Mouse (Mus musculus): ENCODE data around the gene Tram2. TPM values are rescaled to one million over a fixed set of nuclear protein-coding genes. Genes with fewer than 3 reads are reported as not detected.

Gene Tram2
- polyA plus RNA-seq, 1 experiment from 2014 or later = 6.5 TPM

DNA sequence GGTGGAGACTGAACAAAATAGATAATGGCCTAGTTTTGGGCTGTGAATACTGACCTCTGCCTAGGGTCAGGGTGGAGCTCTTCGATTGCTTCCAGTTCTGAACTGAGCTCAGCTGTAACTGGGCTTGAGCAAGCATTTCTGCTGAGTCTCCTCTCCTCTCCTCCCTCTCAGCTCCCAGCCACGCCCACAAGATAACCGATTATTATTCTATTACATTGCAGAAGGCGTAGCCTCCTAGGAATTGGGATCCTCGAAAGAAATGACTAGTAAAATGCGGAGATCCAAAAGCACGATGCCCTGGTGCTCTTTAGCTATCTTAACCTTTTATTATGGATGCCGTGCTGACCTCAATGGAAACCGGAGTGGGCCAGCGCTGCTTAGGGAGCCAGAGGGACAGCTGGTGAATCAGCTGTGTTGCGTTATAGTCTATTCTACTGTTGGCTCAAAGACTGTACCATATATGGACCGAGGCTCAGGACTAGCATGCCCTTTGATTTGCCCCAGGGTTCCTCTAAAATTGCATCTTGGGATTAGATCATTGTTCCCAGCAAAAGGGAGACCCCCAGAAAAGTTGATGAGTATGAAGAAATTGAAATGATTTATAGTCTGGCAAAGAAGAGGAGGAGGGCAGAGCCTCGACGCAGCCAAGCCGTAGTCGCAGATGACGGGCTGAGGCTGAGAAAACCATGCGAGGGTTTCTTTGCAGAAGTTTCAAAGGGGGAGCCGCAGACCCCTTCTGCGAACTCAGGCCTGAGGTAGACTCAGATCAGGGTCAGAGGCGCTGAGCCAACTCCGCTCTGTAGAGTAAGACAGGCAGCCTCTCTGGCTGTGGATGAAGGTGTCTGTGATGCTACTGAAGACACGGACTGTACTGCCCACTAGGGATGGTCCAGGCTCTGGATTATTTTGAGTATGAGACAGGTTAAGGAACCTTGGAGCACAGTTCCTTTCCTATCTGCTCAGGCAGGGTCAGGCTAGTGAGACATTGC lies 18.3 kb upstream of the Tram2 start:
- DNase-seq = no peak
- no peaks in the 10 kb centered on the region for H3K36me3 ChIP-seq (replicated peaks; ENCODE audit: insufficient read depth, low read length)
- TF ChIP-seq CTCF (IDR thresholded peaks at IDR 0.05; ENCODE audit: low read depth) = no peak
- TF ChIP-seq EP300 (IDR thresholded peaks at IDR 0.05; ENCODE audit: low read depth) = no peak
- no peak overlapping the region for H3K4me3 ChIP-seq (ENCODE audit: low read depth, low read length)
- peaks cover 6% of the 10 kb centered on the region for H3K4me1 ChIP-seq (ENCODE audit: insufficient read depth)
- H3K9ac ChIP-seq (replicated peaks) = no peak overlapping the region
- no peak for ATAC-seq
- no peaks in the 10 kb centered on the region for H3K9me3 ChIP-seq (ENCODE audit: low read length)
- WGBS (ENCODE audit: insufficient replicate concordance) = 82% methylated on average over 23 of the region's 23 CpGs
- H3K27ac ChIP-seq (ENCODE audit: low read depth) = no peak overlapping the region
- H3K4me2 ChIP-seq (ENCODE audit: low read depth, low read length) = no peak overlapping the region
- H3K27me3 ChIP-seq (ENCODE audit: insufficient read depth, low read length) = no peaks in the 10 kb centered on the region

DNA sequence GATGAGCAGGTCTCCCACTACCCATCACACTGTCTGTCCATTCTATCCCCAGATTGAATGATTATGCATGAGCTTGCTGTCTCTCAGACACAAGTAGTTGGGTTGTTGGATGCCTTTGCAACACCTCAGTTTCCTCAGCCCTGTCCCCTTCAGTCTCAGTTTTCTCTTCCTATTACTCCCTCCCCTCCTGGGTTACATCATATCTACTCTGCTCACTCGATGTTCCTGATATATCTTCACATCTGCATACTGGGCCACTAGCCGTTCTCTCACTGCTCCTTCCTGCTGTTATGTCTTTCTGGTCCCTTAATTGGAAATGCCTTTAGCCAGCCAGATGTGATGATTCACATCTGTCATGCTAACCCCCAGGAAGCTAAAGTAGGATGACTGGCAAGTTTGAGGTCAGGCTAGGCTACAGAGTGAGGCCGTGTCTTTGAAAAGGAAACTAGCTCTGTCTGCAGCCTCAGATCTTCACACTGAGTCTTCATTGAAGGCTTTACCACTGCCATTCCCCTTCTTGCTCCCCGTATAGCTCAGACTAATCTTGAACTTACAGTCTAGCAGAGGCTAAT lies 15.7 kb upstream of the Tram2 start:
- Histone ChIP-seq H3K27me3 (ENCODE audit: insufficient read depth, low read length) (no peaks in the 10 kb centered on the region), H3K4me1 (ENCODE audit: insufficient read depth) (no peaks in the 10 kb centered on the region; the same call in 1 of the 2 replicates), H3K27ac (ENCODE audit: low read depth) (no peak overlapping the region), H3K9me3 (ENCODE audit: low read length) (no peaks in the 10 kb centered on the region), H3K4me3 (ENCODE audit: low read depth, low read length) (no peak overlapping the region), H3K9ac (replicated peaks) (no peak overlapping the region), H3K36me3 (replicated peaks; ENCODE audit: insufficient read depth, low read length) (no peaks in the 10 kb centered on the region), H3K4me2 (ENCODE audit: low read depth, low read length) (no peak overlapping the region; the same call in 1 of the 2 replicates)
- WGBS (ENCODE audit: insufficient replicate concordance) = 29% methylated on average over 4 of the region's 4 CpGs
- TF ChIP-seq EP300 (IDR thresholded peaks at IDR 0.05; ENCODE audit: low read depth) = no peak
- TF ChIP-seq CTCF (IDR thresholded peaks at IDR 0.05; ENCODE audit: low read depth) = no peak
- DNase-seq = no peak
- no peak for ATAC-seq

DNA sequence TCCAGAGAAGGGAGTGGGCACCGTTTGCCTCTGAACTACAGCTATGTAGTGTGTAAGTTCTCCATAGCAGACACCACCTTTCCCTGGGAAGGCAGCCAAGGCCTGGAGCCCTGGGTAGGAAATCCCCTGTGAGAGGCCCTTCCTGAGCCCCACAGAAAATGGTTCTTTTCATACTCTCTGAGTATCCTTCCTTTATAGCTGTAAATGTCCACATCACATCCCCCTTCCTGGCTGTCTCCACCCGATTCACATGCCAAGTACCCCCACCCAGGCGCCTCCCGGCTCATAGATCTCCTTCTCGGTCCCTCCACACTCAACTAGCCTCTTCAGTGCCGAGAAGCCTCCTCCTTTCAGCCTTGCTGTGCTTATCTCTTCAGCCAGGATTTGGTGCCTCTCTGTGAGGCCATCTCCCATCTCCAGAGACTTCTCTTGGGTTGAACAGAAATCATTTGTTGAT lies 10.7 kb upstream of the Tram2 start:
- ATAC-seq = no peak
- Histone ChIP-seq H3K4me3 (ENCODE audit: low read depth, low read length) (no peak overlapping the region), H3K4me1 (ENCODE audit: insufficient read depth) (no peaks in the 10 kb centered on the region; the same call in 1 of the 2 replicates), H3K9ac (replicated peaks) (no peak overlapping the region), H3K9me3 (ENCODE audit: low read length) (no peaks in the 10 kb centered on the region), H3K27ac (ENCODE audit: low read depth) (no peak overlapping the region), H3K36me3 (replicated peaks; ENCODE audit: insufficient read depth, low read length) (no peaks in the 10 kb centered on the region), H3K4me2 (ENCODE audit: low read depth, low read length) (no peak overlapping the region), H3K27me3 (ENCODE audit: insufficient read depth, low read length) (no peaks in the 10 kb centered on the region)
- 35% methylated on average over 6 of the region's 6 CpGs for WGBS (ENCODE audit: insufficient replicate concordance)
- TF ChIP-seq CTCF (IDR thresholded peaks at IDR 0.05; ENCODE audit: low read depth) (no peak), EP300 (IDR thresholded peaks at IDR 0.05; ENCODE audit: low read depth) (no peak)
- no peak for DNase-seq

DNA sequence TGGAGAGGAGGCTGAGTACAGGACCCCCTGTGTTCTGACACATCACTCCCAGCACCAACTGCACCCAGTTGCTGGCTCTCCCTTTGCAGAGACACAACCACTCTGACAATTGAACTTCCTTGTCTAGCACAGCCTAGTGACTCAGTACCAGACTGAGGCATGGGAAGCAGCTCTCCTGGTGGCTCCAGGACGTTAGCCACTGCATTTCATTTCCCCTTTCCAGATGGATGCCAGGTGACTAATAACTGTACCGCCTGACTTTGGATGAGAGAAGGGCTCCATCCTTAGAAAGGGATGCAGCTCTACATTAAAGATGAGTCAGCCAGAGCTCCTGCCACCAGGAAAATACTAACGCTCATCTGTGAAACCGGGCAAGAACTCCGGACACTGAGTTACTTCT lies 7.3 kb upstream of the Tram2 start:
- Histone ChIP-seq H3K27ac (ENCODE audit: low read depth) (no peak overlapping the region), H3K27me3 (ENCODE audit: insufficient read depth, low read length) (no peaks in the 10 kb centered on the region), H3K9ac (replicated peaks) (no peak overlapping the region), H3K4me2 (ENCODE audit: low read depth, low read length) (no peak overlapping the region), H3K9me3 (ENCODE audit: low read length) (no peaks in the 10 kb centered on the region), H3K36me3 (replicated peaks; ENCODE audit: insufficient read depth, low read length) (no peaks in the 10 kb centered on the region), H3K4me1 (ENCODE audit: insufficient read depth) (no peaks in the 10 kb centered on the region; the same call in 1 of the 2 replicates), H3K4me3 (ENCODE audit: low read depth, low read length) (no peak overlapping the region)
- WGBS (ENCODE audit: insufficient replicate concordance) = 65% methylated on average over 5 of the region's 5 CpGs
- TF ChIP-seq CTCF (IDR thresholded peaks at IDR 0.05; ENCODE audit: low read depth) (no peak), EP300 (IDR thresholded peaks at IDR 0.05; ENCODE audit: low read depth) (no peak)
- ATAC-seq (no peak), DNase-seq (no peak)

DNA sequence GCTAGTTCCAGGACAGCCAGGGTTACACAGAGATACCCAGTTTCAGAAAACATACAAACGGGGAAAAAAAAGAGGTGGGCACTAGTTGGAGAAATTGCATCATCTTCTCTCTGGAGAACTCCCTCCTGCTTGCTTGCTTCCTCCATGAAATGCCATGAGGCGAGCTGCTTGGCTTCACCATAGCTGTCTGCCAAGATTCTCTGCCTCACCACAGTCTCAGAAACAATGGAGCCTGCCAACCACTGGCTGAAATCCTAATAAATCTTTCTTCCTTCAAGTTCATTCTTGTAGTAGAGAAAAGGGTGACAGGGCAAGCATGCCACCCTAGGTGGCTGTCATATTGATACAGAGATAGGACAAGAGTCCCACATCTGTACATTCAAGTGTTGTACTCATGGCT lies 5.6 kb upstream of the Tram2 start:
- Histone ChIP-seq H3K27ac (ENCODE audit: low read depth) (no peak overlapping the region), H3K4me1 (ENCODE audit: insufficient read depth) (no peaks in the 10 kb centered on the region), H3K4me2 (ENCODE audit: low read depth, low read length) (no peak overlapping the region), H3K9ac (replicated peaks) (no peak overlapping the region), H3K9me3 (ENCODE audit: low read length) (no peaks in the 10 kb centered on the region), H3K27me3 (ENCODE audit: insufficient read depth, low read length) (no peaks in the 10 kb centered on the region), H3K36me3 (replicated peaks; ENCODE audit: insufficient read depth, low read length) (no peaks in the 10 kb centered on the region), H3K4me3 (ENCODE audit: low read depth, low read length) (no peak overlapping the region)
- 55% methylated on average over 2 of the region's 2 CpGs for WGBS (ENCODE audit: insufficient replicate concordance)
- DNase-seq (no peak), ATAC-seq (no peak)
- TF ChIP-seq EP300 (IDR thresholded peaks at IDR 0.05; ENCODE audit: low read depth) (no peak), CTCF (IDR thresholded peaks at IDR 0.05; ENCODE audit: low read depth) (no peak)

DNA sequence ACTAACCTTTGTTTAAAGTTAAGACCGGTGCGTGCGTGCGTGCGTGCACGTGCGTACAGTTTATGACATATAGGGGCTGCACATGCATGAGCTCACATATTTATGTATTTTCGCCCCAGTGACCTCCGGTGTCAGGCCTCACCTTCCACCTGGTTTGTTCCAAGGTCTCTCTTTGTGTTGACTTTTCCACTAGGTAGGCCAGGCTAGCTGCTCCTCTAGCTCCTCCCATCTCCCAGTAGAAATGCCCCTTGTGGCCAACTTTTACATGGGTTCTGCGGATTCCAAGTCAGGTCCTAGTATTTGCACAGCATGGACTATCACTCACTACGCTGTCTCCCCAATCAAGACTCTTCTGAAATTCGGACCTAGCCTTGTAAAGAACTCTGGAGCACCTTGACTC lies 1.3 kb upstream of the Tram2 start:
- H3K27me3 ChIP-seq (ENCODE audit: insufficient read depth, low read length) = no peaks in the 10 kb centered on the region
- DNase-seq (no peak), ATAC-seq (no peak)
- H3K27ac ChIP-seq (ENCODE audit: low read depth) = no peak overlapping the region
- no peak overlapping the region for H3K9ac ChIP-seq (replicated peaks)
- 0 out of 2 replicates have a peak, but pooled peaks have one; percentile 25 for TF ChIP-seq CTCF (IDR thresholded peaks at IDR 0.05; ENCODE audit: low read depth)
- TF ChIP-seq EP300 (IDR thresholded peaks at IDR 0.05; ENCODE audit: low read depth) = no peak
- 0 out of 2 replicates have a peak, but pooled peaks cover 2% of the 10 kb centered on the region for H3K36me3 ChIP-seq (replicated peaks; ENCODE audit: insufficient read depth, low read length)
- no peak overlapping the region for H3K4me3 ChIP-seq (ENCODE audit: low read depth, low read length)
- WGBS (ENCODE audit: insufficient replicate concordance) = 82% methylated on average over 12 of the region's 12 CpGs
- H3K4me1 ChIP-seq (ENCODE audit: insufficient read depth) = peaks cover 21% of the 10 kb centered on the region
- no peak overlapping the region for H3K4me2 ChIP-seq (ENCODE audit: low read depth, low read length)
- H3K9me3 ChIP-seq (ENCODE audit: low read length) = no peaks in the 10 kb centered on the region
